Mouse (Mus musculus) embryonic facial prominence, embryonic 11.5 days (tissue): ENCODE measurements around the gene Epdr1. TPM values are rescaled to one million over a fixed set of nuclear protein-coding genes. Genes with fewer than 3 reads are reported as not detected.

Experiments used
- polyA plus RNA-seq: library from polyadenylated mRNA; unstranded; fragments of >200 nt; fragmentation: Nextera tagmentation; extraction: Ambion mirVana; gene quantifications from 2 replicates; pipeline ENCODE4 v1.2.1, GENCODE M21; 2014

The Epdr1 gene
- polyA plus RNA-seq, 1 experiment from 2014 or later, result 13.4 TPM

Other genes with a start within 250 kb of the Epdr1 start
- 132 and 141 TPM in 2 replicates for gene Stard3nl, start 224.1 kb downstream of the Epdr1 start, polyA plus RNA-seq
- gene Sfrp4, start 3.2 kb upstream of the Epdr1 start, polyA plus RNA-seq, result 0.43 and 0.97 TPM in 2 replicates
- not detected in 2 replicates for gene Nme8, start 77.9 kb upstream of the Epdr1 start, polyA plus RNA-seq
- 0.15 TPM in 2 replicates for gene Gpr141, start 204.3 kb upstream of the Epdr1 start, polyA plus RNA-seq